Mouse (Mus musculus) cerebellum, adult 2 months (tissue): Measurements from ENCODE around the gene Cwc22.

Source experiments
- CTCF ChIP-seq: fragments of 200-500 bp; IDR thresholded peaks from 2 replicates; pipeline ENCODE4 v1.5.1; 2011; ENCODE audit warnings: low read depth, mild to moderate bottlenecking, control low read depth, low read length, moderate library complexity, borderline replicate concordance; ENCODE audit not compliant: insufficient read depth
- POLR2A ChIP-seq: fragments of 200-500 bp; IDR thresholded peaks from 2 replicates; pipeline ENCODE4 v1.6.1; 2011; ENCODE audit warnings: low read length, control low read depth, borderline replicate concordance; ENCODE audit not compliant: insufficient read depth

DNA sequence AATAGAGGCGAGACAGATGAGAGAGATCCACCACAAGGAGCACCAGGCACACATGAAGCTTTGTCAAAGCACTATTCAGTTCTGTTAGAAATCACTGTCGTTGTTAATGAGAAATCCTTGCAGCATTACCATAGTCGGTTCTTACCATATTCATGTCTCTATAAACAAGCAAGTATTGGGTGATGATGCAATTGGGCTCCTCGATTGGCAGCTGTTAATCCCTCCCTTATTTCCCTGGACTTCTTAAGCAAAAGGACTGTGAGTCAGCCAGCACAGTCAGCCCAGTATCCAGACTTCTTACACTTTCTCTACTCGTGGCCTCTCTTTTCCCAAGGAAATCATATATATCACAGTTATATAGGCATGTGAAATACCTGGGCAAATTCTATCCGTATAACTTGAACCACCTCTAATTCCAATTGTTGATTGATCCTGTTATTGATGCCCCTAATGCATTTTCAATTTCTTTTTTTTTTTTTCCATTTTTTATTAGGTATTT is 5.3 kb upstream of the Cwc22 start:
- TF ChIP-seq CTCF (no peak), POLR2A (no peak)
